Comparison of ENCODE assay signal across 8 mouse cellular contexts in genomic region chr5:36291191-36291590, GRCm38 (mm10).
DNase-seq lines count a peak whose midpoint lies in the region; ATAC-seq and TF ChIP-seq lines count a peak whose summit lies in the region.

No protein-coding gene starts in this region.

- H3K27ac ChIP-seq in lung, embryonic 14.5 days (ENCODE audit: low read depth), result no peak overlapping the region
- H3K27ac ChIP-seq in intestine, embryonic 15.5 days, result no peak overlapping the region

- peak; percentile 39 to 43 for DNase-seq in cerebellum, postnatal 10 days
- no peak for DNase-seq in cerebellum, postnatal 4 days (ENCODE audit: low spot score in 2 of 2)
- peak; percentile 32 for DNase-seq in urinary bladder, adult 2 months (ENCODE audit: low spot score)
- DNase-seq in urinary bladder, postnatal 10 days (ENCODE audit: low spot score), result no peak
- DNase-seq in lung, embryonic 14.5 days, result peak; percentile 52
- DNase-seq in thymus, postnatal 4 days, result peak; percentile 80
- DNase-seq in heart, adult 11 months, result no peak

- 36% methylated on average over 5 of the region's 5 CpGs for WGBS in lung, embryonic 14.5 days
- 61% methylated on average over 5 of the region's 5 CpGs for WGBS in intestine, embryonic 15.5 days

- H3K27me3 ChIP-seq in lung, embryonic 14.5 days (ENCODE audit: insufficient read depth, low read length), result no peaks in the 10 kb centered on the region
- no peaks in the 10 kb centered on the region for H3K27me3 ChIP-seq in intestine, embryonic 15.5 days (replicated peaks)

- H3K4me2 ChIP-seq in lung, embryonic 14.5 days, result no peak overlapping the region
- H3K4me2 ChIP-seq in intestine, embryonic 15.5 days (replicated peaks), result no peak overlapping the region

- peaks cover 9% of the 10 kb centered on the region; the same call in 1 of the 2 replicates for H3K4me1 ChIP-seq in lung, embryonic 14.5 days (ENCODE audit: insufficient read depth)
- H3K4me1 ChIP-seq in intestine, embryonic 15.5 days (replicated peaks), result 0 out of 2 replicates have a peak, but pooled peaks cover 6% of the 10 kb centered on the region

- peak; percentile 61 for TF ChIP-seq CTCF in lung, embryonic 14.5 days (IDR thresholded peaks at IDR 0.05; ENCODE audit: low read depth)

- 0 out of 2 replicates have a peak, but pooled peaks cover 2% of the 10 kb centered on the region for H3K36me3 ChIP-seq in lung, embryonic 14.5 days (ENCODE audit: insufficient read depth)
- no peaks in the 10 kb centered on the region for H3K36me3 ChIP-seq in intestine, embryonic 15.5 days

- no peaks in the 10 kb centered on the region for H3K9me3 ChIP-seq in lung, embryonic 14.5 days (ENCODE audit: low read depth, low read length)
- no peaks in the 10 kb centered on the region for H3K9me3 ChIP-seq in intestine, embryonic 15.5 days

- no peak overlapping the region for H3K4me3 ChIP-seq in lung, embryonic 14.5 days (ENCODE audit: low read depth, low read length)
- no peak overlapping the region for H3K4me3 ChIP-seq in intestine, embryonic 15.5 days (replicated peaks)

- no peak overlapping the region for H3K9ac ChIP-seq in lung, embryonic 14.5 days
- H3K9ac ChIP-seq in intestine, embryonic 15.5 days, result no peak overlapping the region

- ATAC-seq in lung, embryonic 14.5 days (ENCODE audit: insufficient read depth), result no peak
- ATAC-seq in intestine, embryonic 15.5 days, result no peak

Comparison
In these comparisons a context has a peak if more than half of its experiments do, and no peak if none do; other contexts are left out.
1. DNase-seq: peak in cerebellum, postnatal 10 days (2 of 2), urinary bladder, adult 2 months (single experiment), lung, embryonic 14.5 days (single experiment) and thymus, postnatal 4 days (single experiment); none in cerebellum, postnatal 4 days (0 of 2), urinary bladder, postnatal 10 days (single experiment) and heart, adult 11 months (single experiment).